Mouse (Mus musculus): ENCODE data around the gene Eloa. TPM values are rescaled to one million over a fixed set of nuclear protein-coding genes. Genes with fewer than 3 reads are reported as not detected.

Eloa gene
- polyA plus RNA-seq, 1 experiment from 2014 or later, result 38.2 TPM

DNA sequence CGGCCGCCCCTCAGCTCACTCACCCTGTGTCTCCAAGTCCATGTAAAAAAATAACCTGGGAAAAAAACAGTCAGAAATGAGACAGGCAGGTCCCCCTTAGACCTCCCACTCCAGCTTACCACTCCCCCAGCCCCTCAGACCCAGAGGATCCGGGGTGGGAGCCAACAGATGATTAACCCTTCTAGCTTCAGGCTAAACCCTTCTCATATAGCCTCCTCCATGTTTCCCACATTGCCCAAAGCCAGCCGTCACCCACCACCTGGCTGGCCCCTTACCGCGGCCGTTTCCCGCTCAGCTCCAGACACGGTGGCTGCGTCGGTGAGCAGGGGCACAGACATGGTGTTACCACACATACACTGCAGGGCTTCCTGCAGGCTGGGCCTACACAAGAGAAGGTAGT, 51.0 kb downstream of the Eloa start:
- DNase-seq (ENCODE audit: low spot score) (no peak), ATAC-seq (ENCODE audit: low FRiP score) (no peak)
- Histone ChIP-seq H3K27me3 (ENCODE audit: control insufficient read depth, insufficient read depth, low read length) (no peaks in the 10 kb centered on the region), H3K9ac (ENCODE audit: low read depth, low read length) (no peak overlapping the region), H3K4me2 (replicated peaks; ENCODE audit: low read depth, low read length) (no peak overlapping the region), H3K4me1 (replicated peaks; ENCODE audit: control insufficient read depth, insufficient read depth, low read length) (peaks cover 4% of the 10 kb centered on the region; the same call in 1 of the 2 replicates), H3K9me3 (ENCODE audit: control insufficient read depth, low read length) (no peaks in the 10 kb centered on the region), H3K4me3 (ENCODE audit: low read depth, low read length) (no peak overlapping the region), H3K27ac (ENCODE audit: low read depth, low read length) (no peak overlapping the region), H3K36me3 (ENCODE audit: control insufficient read depth, insufficient read depth, low read length) (peaks cover 27% of the 10 kb centered on the region)
- WGBS, result 93% methylated on average over 11 of the region's 11 CpGs

DNA sequence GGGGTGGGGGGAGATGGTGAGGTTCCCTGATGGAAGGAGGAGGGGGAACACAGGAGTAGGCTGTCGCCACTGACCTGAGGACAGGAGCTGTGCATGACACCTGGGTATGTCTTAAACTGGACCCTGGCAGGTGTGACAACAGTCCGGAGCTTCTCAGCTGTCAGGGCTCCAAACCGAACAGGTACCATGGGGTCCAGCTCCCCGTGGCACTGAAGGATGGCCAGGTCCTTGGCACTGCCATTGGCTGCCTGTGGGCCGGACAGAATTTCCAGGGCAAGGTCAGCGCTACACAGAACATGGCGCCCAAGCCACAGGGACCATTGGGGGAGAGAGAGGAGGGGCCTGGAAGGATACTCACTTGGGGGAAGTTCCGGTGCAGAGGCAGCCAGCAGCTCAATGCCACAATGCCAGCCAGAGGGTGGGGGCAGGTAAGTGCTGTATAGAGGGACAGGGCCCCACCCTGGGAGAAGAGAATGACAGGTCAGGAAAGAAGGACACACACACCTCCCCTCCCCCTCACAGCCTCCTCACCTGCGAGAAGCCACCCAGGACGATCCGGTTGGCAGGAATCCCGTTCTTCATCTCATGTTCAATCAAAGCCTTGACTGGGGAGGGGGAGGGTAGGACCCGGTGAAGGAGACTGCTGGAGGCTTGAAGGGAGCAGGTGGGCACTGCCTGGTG, 52.4 kb downstream of the Eloa start:
- peaks cover 7% of the 10 kb centered on the region; the same call in 1 of the 2 replicates for H3K4me1 ChIP-seq (replicated peaks; ENCODE audit: control insufficient read depth, insufficient read depth, low read length)
- H3K27ac ChIP-seq (ENCODE audit: low read depth, low read length), result no peak overlapping the region
- no peak overlapping the region for H3K4me3 ChIP-seq (ENCODE audit: low read depth, low read length)
- no peaks in the 10 kb centered on the region for H3K27me3 ChIP-seq (ENCODE audit: control insufficient read depth, insufficient read depth, low read length)
- no peak overlapping the region for H3K4me2 ChIP-seq (replicated peaks; ENCODE audit: low read depth, low read length)
- peaks cover 27% of the 10 kb centered on the region for H3K36me3 ChIP-seq (ENCODE audit: control insufficient read depth, insufficient read depth, low read length)
- 84% methylated on average over 13 of the region's 13 CpGs for WGBS
- H3K9ac ChIP-seq (ENCODE audit: low read depth, low read length), result no peak overlapping the region
- ATAC-seq (ENCODE audit: low FRiP score), result no peak
- no peaks in the 10 kb centered on the region for H3K9me3 ChIP-seq (ENCODE audit: control insufficient read depth, low read length)
- DNase-seq (ENCODE audit: low spot score), result no peak

DNA sequence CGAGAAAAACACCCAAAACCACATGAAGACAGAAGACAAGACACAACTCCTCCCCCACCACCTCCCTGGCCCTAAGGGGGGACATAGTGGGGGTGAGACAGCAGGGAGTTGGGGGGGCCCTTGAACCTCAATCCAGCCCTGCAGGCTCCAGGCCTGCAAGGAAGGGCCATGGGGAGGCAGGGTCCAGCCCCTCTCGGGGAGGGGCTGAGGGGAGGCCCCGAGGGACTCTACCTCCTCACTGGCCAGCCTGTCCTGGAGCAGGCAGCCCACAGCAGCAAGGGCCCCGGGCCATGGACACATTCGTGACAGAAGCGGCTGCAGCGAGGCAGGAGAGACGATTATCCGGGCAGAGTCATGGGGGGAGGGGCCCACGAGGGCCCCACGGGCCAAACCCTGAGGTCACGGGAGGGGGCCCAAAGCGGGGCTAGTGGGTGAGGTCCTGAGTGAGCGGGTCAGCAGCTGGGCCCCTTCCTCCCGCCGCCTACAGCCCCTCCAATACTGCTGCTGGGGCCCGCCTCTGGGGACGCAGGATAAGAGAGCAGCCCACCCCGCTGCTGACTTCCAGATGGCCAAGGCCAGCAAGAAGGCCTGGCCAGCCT, 53.2 kb downstream of the Eloa start:
- 71% methylated on average over 19 of the region's 19 CpGs for WGBS
- no peak overlapping the region for H3K9ac ChIP-seq (ENCODE audit: low read depth, low read length)
- peaks cover 7% of the 10 kb centered on the region; the same call in 1 of the 2 replicates for H3K4me1 ChIP-seq (replicated peaks; ENCODE audit: control insufficient read depth, insufficient read depth, low read length)
- no peaks in the 10 kb centered on the region for H3K27me3 ChIP-seq (ENCODE audit: control insufficient read depth, insufficient read depth, low read length)
- no peak overlapping the region for H3K27ac ChIP-seq (ENCODE audit: low read depth, low read length)
- H3K4me2 ChIP-seq (replicated peaks; ENCODE audit: low read depth, low read length), result no peak overlapping the region
- ATAC-seq (ENCODE audit: low FRiP score), result no peak
- H3K4me3 ChIP-seq (ENCODE audit: low read depth, low read length), result no peak overlapping the region
- DNase-seq (ENCODE audit: low spot score), result no peak
- peaks cover 27% of the 10 kb centered on the region for H3K36me3 ChIP-seq (ENCODE audit: control insufficient read depth, insufficient read depth, low read length)
- H3K9me3 ChIP-seq (ENCODE audit: control insufficient read depth, low read length), result no peaks in the 10 kb centered on the region

DNA sequence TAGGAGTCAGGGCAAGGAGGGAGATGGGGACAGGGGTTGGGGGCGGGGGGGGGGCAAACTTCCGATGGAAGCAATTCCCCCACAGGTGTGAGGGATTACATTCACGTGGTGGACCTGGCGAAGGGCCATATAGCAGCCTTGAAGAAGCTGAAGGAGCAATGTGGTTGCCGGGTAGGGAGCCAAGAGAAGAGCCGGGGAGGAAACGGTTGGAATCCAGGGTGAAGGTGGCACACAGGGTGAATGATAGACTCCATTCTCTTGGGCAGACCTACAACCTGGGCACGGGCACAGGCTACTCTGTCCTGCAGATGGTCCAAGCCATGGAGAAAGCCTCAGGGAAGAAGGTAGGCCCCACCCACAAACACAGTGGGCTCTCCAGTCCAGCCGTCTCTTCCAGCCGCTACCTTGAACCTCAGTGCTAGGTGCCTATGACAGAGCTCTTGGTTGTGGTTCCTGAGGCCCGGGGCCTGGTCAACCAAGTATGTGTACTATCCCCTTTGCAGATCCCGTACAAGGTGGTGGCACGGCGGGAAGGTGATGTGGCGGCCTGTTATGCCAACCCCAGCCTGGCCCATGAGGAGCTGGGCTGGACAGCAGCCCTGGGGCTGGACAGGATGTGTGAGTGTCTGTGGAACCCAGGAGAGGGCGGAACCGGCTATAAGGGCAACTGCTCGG, 54.3 kb downstream of the Eloa start:
- WGBS, result 91% methylated on average over 18 of the region's 18 CpGs
- Histone ChIP-seq H3K27ac (ENCODE audit: low read depth, low read length) (no peak overlapping the region), H3K9ac (ENCODE audit: low read depth, low read length) (no peak overlapping the region), H3K36me3 (ENCODE audit: control insufficient read depth, insufficient read depth, low read length) (peaks cover 27% of the 10 kb centered on the region), H3K4me2 (replicated peaks; ENCODE audit: low read depth, low read length) (no peak overlapping the region), H3K4me1 (replicated peaks; ENCODE audit: control insufficient read depth, insufficient read depth, low read length) (peaks cover 7% of the 10 kb centered on the region; the same call in 1 of the 2 replicates), H3K4me3 (ENCODE audit: low read depth, low read length) (no peak overlapping the region), H3K27me3 (ENCODE audit: control insufficient read depth, insufficient read depth, low read length) (no peaks in the 10 kb centered on the region), H3K9me3 (ENCODE audit: control insufficient read depth, low read length) (no peaks in the 10 kb centered on the region)
- no peak for ATAC-seq (ENCODE audit: low FRiP score)
- no peak for DNase-seq (ENCODE audit: low spot score)

DNA sequence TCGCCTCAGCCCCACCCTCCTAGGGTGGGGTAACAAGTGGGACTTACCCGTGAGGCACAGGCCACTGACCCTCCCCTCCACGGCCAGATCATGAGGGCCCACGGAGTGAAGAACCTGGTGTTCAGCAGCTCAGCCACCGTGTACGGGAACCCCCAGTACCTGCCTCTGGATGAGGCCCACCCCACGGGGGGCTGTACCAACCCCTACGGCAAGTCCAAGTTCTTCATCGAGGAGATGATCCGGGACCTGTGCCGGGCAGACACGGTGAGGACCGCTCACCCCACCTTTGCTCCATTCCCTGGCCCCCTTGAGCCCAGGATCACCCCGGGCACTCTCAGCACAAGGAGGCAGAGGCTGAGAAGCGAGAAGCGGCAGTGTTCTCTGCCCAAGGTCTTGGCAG, 55.3 kb downstream of the Eloa start:
- no peak for ATAC-seq (ENCODE audit: low FRiP score)
- Histone ChIP-seq H3K9me3 (ENCODE audit: control insufficient read depth, low read length) (no peaks in the 10 kb centered on the region), H3K9ac (ENCODE audit: low read depth, low read length) (no peak overlapping the region), H3K4me2 (replicated peaks; ENCODE audit: low read depth, low read length) (no peak overlapping the region), H3K27me3 (ENCODE audit: control insufficient read depth, insufficient read depth, low read length) (no peaks in the 10 kb centered on the region), H3K4me3 (ENCODE audit: low read depth, low read length) (no peak overlapping the region), H3K27ac (ENCODE audit: low read depth, low read length) (no peak overlapping the region), H3K36me3 (ENCODE audit: control insufficient read depth, insufficient read depth, low read length) (peaks cover 27% of the 10 kb centered on the region), H3K4me1 (replicated peaks; ENCODE audit: control insufficient read depth, insufficient read depth, low read length) (peaks cover 4% of the 10 kb centered on the region; the same call in 1 of the 2 replicates)
- DNase-seq (ENCODE audit: low spot score), result no peak
- 95% methylated on average over 16 of the region's 16 CpGs for WGBS

DNA sequence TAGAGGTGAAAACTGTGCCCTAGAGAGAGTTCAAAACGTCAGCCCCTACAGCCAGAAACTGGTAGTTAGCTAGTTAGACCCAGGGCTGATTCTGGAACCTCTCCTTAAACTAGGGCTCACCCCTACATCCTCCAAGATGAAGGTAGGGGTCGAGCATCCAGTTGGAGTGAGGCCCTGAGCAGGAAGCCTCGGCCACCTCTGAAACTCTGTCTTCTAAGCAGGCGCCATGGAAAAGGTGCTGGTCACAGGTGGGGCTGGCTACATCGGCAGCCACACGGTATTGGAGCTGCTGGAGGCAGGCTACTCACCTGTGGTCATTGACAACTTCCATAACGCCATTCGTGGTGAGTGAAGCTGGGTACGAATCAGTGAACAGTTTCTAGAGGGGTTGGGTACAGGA, 56.5 kb downstream of the Eloa start:
- H3K27ac ChIP-seq (ENCODE audit: low read depth, low read length), result no peak overlapping the region
- H3K36me3 ChIP-seq (ENCODE audit: control insufficient read depth, insufficient read depth, low read length), result peaks cover 25% of the 10 kb centered on the region
- ATAC-seq (ENCODE audit: low FRiP score) (no peak), DNase-seq (ENCODE audit: low spot score) (no peak)
- 84% methylated on average over 9 of the region's 9 CpGs for WGBS
- H3K27me3 ChIP-seq (ENCODE audit: control insufficient read depth, insufficient read depth, low read length), result no peaks in the 10 kb centered on the region
- H3K4me2 ChIP-seq (replicated peaks; ENCODE audit: low read depth, low read length), result no peak overlapping the region
- peaks cover 3% of the 10 kb centered on the region; the same call in 1 of the 2 replicates for H3K4me1 ChIP-seq (replicated peaks; ENCODE audit: control insufficient read depth, insufficient read depth, low read length)
- no peak overlapping the region for H3K4me3 ChIP-seq (ENCODE audit: low read depth, low read length)
- H3K9me3 ChIP-seq (ENCODE audit: control insufficient read depth, low read length), result no peaks in the 10 kb centered on the region
- H3K9ac ChIP-seq (ENCODE audit: low read depth, low read length), result no peak overlapping the region

DNA sequence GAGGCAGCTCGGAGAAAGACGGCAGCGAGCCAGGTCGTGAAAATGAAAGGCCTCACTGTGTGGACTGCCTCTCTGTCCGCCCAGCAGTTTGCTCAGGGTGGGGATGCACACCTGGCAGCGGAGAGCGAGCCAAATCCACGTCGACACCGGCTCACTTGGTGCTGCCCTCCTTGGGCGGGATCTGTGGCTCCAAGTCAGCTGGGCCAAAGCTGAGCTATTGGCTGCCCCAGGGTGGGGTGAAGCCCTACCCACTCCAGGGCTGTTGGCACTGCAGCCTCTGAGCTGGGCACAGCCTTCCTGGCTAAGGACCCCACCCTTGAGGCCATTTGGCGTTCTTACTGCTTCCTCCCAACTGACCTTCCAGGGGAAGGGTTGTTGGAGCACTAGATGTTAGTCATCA, 57.1 kb downstream of the Eloa start:
- ATAC-seq (ENCODE audit: low FRiP score), result no peak
- H3K36me3 ChIP-seq (ENCODE audit: control insufficient read depth, insufficient read depth, low read length), result peaks cover 18% of the 10 kb centered on the region

DNA sequence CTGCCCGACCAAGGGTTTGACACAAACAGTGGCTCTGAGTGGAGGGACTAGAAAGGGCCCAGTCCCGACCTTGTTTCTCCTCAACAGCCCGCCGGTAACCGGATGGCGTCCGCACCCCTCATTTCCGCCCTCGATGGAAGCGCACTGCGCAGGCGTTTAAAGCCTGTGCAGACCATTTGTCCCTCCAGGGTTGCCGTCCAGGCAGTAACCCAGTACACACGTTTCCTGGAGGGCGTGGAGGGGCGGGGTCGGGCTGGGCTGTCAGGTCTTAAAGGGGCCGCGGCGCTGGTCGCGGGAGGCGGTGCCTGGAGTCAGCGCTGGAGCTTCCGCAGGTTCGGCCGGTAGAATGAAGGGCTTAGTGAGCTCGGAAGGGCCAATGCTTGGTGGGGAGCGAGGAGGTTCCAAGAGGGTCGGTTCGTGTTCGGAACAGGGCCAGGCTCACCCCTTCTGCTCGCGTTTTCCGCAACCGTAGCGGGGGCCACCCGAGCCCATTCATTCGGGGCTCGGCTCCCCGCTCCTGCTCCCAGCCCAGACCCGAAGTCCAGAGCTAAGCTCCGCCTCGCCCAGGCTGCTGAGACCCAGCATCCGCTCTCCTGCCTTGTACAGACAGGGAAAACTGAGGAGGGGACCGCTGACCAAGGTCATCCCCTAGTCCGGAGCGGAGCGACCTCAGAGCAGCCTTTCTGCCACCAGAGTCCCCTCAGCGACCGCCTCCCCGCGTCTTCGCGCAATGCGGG, 57.9 kb downstream of the Eloa start, which contains the start of gene Gale:
Gale (plus strand) TSS at position 271 of the 737 bp plus-strand sequence.
- under 1% methylated on average over 56 of the region's 56 CpGs for WGBS
- ATAC-seq (ENCODE audit: low FRiP score), result peak; percentile 90

More for the DNA sequence above, 57.1 kb downstream of the Eloa start:
- Histone ChIP-seq H3K9ac (ENCODE audit: low read depth, low read length) (peak overlapping the region; percentile 73), H3K27ac (ENCODE audit: low read depth, low read length) (no peak overlapping the region), H3K4me1 (replicated peaks; ENCODE audit: control insufficient read depth, insufficient read depth, low read length) (peaks cover 3% of the 10 kb centered on the region; the same call in 1 of the 2 replicates), H3K4me2 (replicated peaks; ENCODE audit: low read depth, low read length) (peak overlapping the region; percentile 94), H3K9me3 (ENCODE audit: control insufficient read depth, low read length) (no peaks in the 10 kb centered on the region), H3K4me3 (ENCODE audit: low read depth, low read length) (peak overlapping the region; percentile 73), H3K27me3 (ENCODE audit: control insufficient read depth, insufficient read depth, low read length) (no peaks in the 10 kb centered on the region)
- WGBS, result 6% methylated on average over 12 of the region's 12 CpGs
- no peak for DNase-seq (ENCODE audit: low spot score)

More for the DNA sequence above, 57.9 kb downstream of the Eloa start, which contains the start of gene Gale:
- Histone ChIP-seq H3K27ac (ENCODE audit: low read depth, low read length) (peak within 1 kb of the TSS; percentile 70), H3K36me3 (ENCODE audit: control insufficient read depth, insufficient read depth, low read length) (peaks cover 12% of the 10 kb centered on the region), H3K27me3 (ENCODE audit: control insufficient read depth, insufficient read depth, low read length) (no peaks in the 10 kb centered on the region), H3K4me1 (replicated peaks; ENCODE audit: control insufficient read depth, insufficient read depth, low read length) (peaks cover 3% of the 10 kb centered on the region; the same call in 1 of the 2 replicates), H3K4me3 (ENCODE audit: low read depth, low read length) (peak within 1 kb of the TSS; percentile 73), H3K4me2 (replicated peaks; ENCODE audit: low read depth, low read length) (peak within 1 kb of the TSS; percentile 94), H3K9me3 (ENCODE audit: control insufficient read depth, low read length) (no peaks in the 10 kb centered on the region), H3K9ac (ENCODE audit: low read depth, low read length) (peak within 1 kb of the TSS; percentile 89)
- peak; percentile 97 for DNase-seq (ENCODE audit: low spot score)
